Mouse (Mus musculus) gastrocnemius, adult 2 months (tissue): Measurements from ENCODE around the gene Ltbp1. TPM values are rescaled to one million over a fixed set of nuclear protein-coding genes. Genes with fewer than 3 reads are reported as not detected.

ENCODE experiments used
- DNase-seq: peaks from one replicate; pipeline ENCODE4 v3.0.0; 2022
- H3K27ac ChIP-seq: fragments of 200-600 bp; 2 replicates; pipeline ENCODE4 v1.8.1; 2022; ENCODE audit warnings: mild to moderate bottlenecking
- H3K4me3 ChIP-seq: fragments of 200-600 bp; 2 replicates; pipeline ENCODE4 v1.8.1; 2022; ENCODE audit warnings: mild to moderate bottlenecking, moderate library complexity
- CTCF ChIP-seq: fragments of 200-600 bp; IDR thresholded peaks from 2 replicates; pipeline ENCODE4 v1.8.1; 2022; ENCODE audit warnings: antibody characterized with exemption, mild to moderate bottlenecking, moderate library complexity
- intact Hi-C: fragments of 180-260 bp; cut with DNase I; formaldehyde crosslinking; loops from one replicate; pipeline ENCODE4 v1.15.1; 2025
- total RNA-seq, 2 experiments: library from RNA; stranded (reverse); gene quantifications; 2 replicates each; pipeline ENCODE4 v1.2.3; 2021

Gene Ltbp1
- total RNA-seq, 2 experiments from 2014 or later, result 8.9 to 11.0 TPM

GRCm38 (mm10) chr17:75228321-75228720 lies 223.0 kb downstream of the Ltbp1 start:
- DNase-seq, result no peak
- Histone ChIP-seq H3K27ac (no peak overlapping the region), H3K4me3 (no peak overlapping the region)
- TF ChIP-seq CTCF, result no peak
- intact Hi-C loops, result no loop called here

- no peak overlapping the region for H3K27ac ChIP-seq
- intact Hi-C loops, result no loop called here
- no peak overlapping the region for H3K4me3 ChIP-seq
- no peak for DNase-seq
- TF ChIP-seq CTCF, result no peak
These were observed 227.8 kb downstream of the Ltbp1 start for GRCm38 (mm10) chr17:75233206-75233605.

- no peak for TF ChIP-seq CTCF
- intact Hi-C loops, result no loop called here
- Histone ChIP-seq H3K27ac (no peak overlapping the region), H3K4me3 (no peak overlapping the region)
- no peak for DNase-seq
These were observed 228.6 kb downstream of the Ltbp1 start for GRCm38 (mm10) chr17:75233923-75234322.

DNA sequence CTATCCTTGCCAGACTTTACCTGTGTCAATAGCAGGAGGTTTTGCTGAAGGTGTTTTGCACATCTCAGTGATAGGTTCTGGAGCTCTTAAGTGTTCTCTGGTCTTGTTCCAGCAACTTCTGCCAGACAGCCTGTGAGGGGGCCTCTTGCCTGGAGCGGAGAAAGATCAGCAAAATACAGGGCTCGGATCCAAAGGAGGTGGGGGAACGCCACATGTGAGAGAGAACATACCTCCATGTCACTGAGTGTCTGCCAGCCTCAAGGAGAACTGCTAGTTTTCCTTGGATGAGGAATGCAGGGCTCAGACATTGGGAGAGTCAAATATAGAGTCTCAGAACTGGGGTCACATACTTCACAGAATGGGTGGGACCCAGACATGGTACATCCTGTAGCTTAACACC lies 230.4 kb downstream of the Ltbp1 start:
- DNase-seq, result no peak
- H3K4me3 ChIP-seq, result no peak overlapping the region
- H3K27ac ChIP-seq, result no peak overlapping the region
- TF ChIP-seq CTCF, result no peak
- intact Hi-C loops, result no loop called here

- intact Hi-C loops, result no loop called here
- no peak overlapping the region for H3K4me3 ChIP-seq
- no peak for TF ChIP-seq CTCF
- H3K27ac ChIP-seq, result no peak overlapping the region
- no peak for DNase-seq
These were observed 231.2 kb downstream of the Ltbp1 start for GRCm38 (mm10) chr17:75236543-75236942.

- no peak overlapping the region for H3K4me3 ChIP-seq
- no peak for DNase-seq
- intact Hi-C loops, result no loop called here
- no peak for TF ChIP-seq CTCF
- H3K27ac ChIP-seq, result no peak overlapping the region
These were observed 232.1 kb downstream of the Ltbp1 start for GRCm38 (mm10) chr17:75237456-75237855.

GRCm38 (mm10) chr17:75238655-75239054 lies 233.3 kb downstream of the Ltbp1 start:
- TF ChIP-seq CTCF, result no peak
- Histone ChIP-seq H3K4me3 (no peak overlapping the region), H3K27ac (no peak overlapping the region)
- no peak for DNase-seq
- intact Hi-C loops, result no loop called here

GRCm38 (mm10) chr17:75239545-75239944 lies 234.2 kb downstream of the Ltbp1 start:
- intact Hi-C loops, result no loop called here
- no peak for DNase-seq
- H3K4me3 ChIP-seq, result no peak overlapping the region
- no peak overlapping the region for H3K27ac ChIP-seq
- TF ChIP-seq CTCF, result no peak

GRCm38 (mm10) chr17:75242086-75242485 lies 236.7 kb downstream of the Ltbp1 start:
- Histone ChIP-seq H3K4me3 (no peak overlapping the region), H3K27ac (no peak overlapping the region)
- DNase-seq, result no peak
- intact Hi-C loops, result no loop called here
- no peak for TF ChIP-seq CTCF

- intact Hi-C loops, result no loop called here
- DNase-seq, result no peak
- Histone ChIP-seq H3K4me3 (no peak overlapping the region), H3K27ac (no peak overlapping the region)
- TF ChIP-seq CTCF, result no peak
These were observed 237.9 kb downstream of the Ltbp1 start for GRCm38 (mm10) chr17:75243221-75243620.

- intact Hi-C loops, result no loop called here
- TF ChIP-seq CTCF, result no peak
- no peak for DNase-seq
- Histone ChIP-seq H3K27ac (no peak overlapping the region), H3K4me3 (no peak overlapping the region)
These were observed 238.8 kb downstream of the Ltbp1 start for GRCm38 (mm10) chr17:75244148-75244547.

DNA sequence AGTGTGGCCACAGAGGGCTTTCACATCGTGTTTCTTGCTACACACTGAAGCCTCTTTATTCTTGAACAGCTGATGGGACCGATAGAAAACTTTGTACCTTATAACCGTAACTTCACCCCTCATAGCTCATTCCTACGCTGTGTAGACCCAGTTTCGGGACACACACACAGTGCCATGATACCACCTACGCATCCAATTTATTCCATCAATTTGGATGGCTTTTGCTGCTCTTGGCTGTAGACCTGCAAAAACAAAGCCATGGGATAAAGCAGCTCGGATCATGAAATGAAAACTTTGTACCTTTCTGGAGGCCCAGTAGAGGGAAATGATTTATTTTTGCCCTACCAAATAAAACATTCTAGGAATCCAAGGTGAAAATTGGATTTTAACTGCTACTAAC lies 239.7 kb downstream of the Ltbp1 start:
- TF ChIP-seq CTCF, result no peak
- Histone ChIP-seq H3K27ac (no peak overlapping the region), H3K4me3 (no peak overlapping the region)
- intact Hi-C loops, result no loop called here
- DNase-seq, result no peak

DNA sequence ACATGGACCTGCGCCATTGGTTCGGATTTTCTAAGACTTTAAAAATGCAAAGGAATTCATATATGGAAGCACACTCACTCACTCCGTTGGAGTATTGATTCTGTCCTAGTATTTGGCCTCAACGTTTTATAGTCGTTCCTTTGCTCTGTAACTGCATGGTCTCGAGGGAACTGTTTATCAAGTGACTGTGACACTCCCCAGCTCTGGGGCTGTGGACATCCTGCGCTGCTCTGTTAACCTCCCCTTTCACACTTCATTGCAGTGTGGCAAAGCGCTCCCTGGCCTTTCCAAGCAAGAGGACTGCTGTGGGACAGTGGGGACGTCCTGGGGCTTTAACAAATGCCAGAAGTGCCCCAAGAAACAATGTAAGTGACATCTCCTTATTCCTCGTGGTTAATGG lies 243.3 kb downstream of the Ltbp1 start:
- no peak for DNase-seq
- H3K4me3 ChIP-seq, result no peak overlapping the region
- no peak overlapping the region for H3K27ac ChIP-seq
- intact Hi-C loops, result no loop called here
- TF ChIP-seq CTCF, result no peak

DNA sequence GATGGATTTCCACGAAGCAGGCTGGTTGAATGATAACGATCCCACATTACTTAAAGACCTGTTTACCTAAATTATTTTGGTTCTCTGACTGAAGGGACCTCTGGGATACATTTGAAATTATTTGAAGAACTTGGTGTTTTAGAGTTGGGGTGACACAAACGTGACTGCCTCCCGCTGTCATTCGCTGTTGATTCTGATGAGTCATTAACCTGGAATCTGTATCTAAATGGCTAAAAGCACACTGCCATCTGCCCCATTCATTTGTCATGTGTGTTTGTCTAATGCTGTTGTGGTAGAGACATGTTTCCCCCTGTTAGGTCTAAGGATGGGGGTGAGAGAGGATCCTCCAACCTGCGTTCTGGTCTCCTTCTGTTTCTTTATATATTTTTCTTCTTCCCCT lies 245.2 kb downstream of the Ltbp1 start:
- no peak overlapping the region for H3K27ac ChIP-seq
- no peak for DNase-seq
- no peak for TF ChIP-seq CTCF
- H3K4me3 ChIP-seq, result no peak overlapping the region
- intact Hi-C loops, result no loop called here

DNA sequence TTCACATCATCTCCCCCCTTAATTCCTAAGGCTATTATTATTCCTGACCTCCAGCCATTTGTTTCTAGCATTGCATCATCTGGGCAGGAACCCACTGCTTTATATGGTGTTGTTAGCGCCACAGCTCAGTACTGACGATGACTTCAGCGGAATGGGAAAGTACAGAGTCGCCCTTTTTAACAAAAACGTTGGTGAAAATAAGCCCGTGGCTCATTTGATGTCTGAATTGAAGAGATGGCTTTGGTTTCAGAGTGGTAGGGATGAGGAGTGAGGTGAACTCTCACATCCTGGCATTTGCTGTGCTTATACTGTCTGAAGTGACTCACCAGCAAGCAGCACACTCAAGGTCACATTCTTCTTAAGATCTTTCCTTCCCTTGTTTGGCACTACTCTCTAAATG lies 245.7 kb downstream of the Ltbp1 start:
- intact Hi-C loops, result no loop called here
- Histone ChIP-seq H3K27ac (no peak overlapping the region), H3K4me3 (no peak overlapping the region)
- no peak for TF ChIP-seq CTCF
- DNase-seq, result no peak
